Mouse (Mus musculus): ENCODE results near the gene Mthfd1. TPM values are rescaled to one million over a fixed set of nuclear protein-coding genes. Genes with fewer than 3 reads are reported as not detected.

Gene Mthfd1
- polyA plus RNA-seq, 1 experiment from 2014 or later: 127 TPM

DNA sequence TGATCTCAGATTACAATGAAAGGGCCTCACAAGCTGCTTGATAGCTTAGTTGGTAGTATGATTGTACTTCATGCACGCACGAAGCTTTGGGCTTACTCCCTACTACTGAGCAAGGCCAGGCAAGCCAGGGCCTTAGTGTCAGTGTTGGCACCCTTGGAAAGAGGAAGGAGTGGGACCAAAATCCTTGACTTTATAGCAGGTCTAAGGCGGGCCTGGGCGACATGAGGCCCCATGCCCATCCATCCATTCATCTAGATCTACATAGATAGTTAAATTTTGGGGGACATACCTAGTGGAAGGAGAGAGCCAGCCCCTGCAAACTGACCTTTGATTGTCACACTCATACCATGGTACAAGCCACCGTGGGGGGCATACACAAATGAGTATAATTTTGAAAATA, 53.3 kb downstream of the Mthfd1 start:
- no peaks in the 10 kb centered on the region for H3K27me3 ChIP-seq (ENCODE audit: insufficient read depth, low read length)
- H3K4me3 ChIP-seq (ENCODE audit: low read length): no peak overlapping the region
- no peak overlapping the region for H3K9ac ChIP-seq (replicated peaks; ENCODE audit: low read length)
- H3K4me1 ChIP-seq (ENCODE audit: insufficient read depth, low read length): peaks cover 18% of the 10 kb centered on the region
- 68% methylated on average over 5 of the region's 5 CpGs for WGBS
- peak overlapping the region; percentile 88 for H3K27ac ChIP-seq (ENCODE audit: low read length)
- H3K4me2 ChIP-seq (replicated peaks; ENCODE audit: low read depth, low read length): no peak overlapping the region
- H3K36me3 ChIP-seq (ENCODE audit: insufficient read depth, low read length): peaks cover 11% of the 10 kb centered on the region
- no peaks in the 10 kb centered on the region for H3K9me3 ChIP-seq (ENCODE audit: low read length)
- no peak for ATAC-seq (ENCODE audit: low FRiP score, low TSS enrichment)

DNA sequence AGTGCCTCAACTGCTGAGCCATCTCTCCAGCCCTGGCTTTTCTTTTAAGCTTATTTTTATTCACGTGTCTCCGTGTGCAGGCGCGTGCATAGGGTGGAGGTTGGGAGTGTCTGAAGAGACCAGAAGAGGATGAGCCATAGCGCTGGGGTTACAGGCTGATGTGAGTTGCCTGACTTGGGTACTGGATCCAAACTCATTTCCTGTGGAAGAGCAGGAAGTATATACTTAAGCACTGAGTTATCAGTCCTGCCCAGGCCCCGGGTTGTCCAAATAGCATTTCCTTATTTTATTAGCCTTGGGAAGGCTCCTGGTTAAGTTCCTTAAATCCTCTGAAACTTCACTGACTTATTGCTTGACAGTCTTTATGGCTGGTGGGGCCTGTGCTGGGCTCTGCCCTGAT, 54.9 kb downstream of the Mthfd1 start:
- ATAC-seq (ENCODE audit: low FRiP score, low TSS enrichment): no peak
- peaks cover 18% of the 10 kb centered on the region for H3K36me3 ChIP-seq (ENCODE audit: insufficient read depth, low read length)
- H3K9me3 ChIP-seq (ENCODE audit: low read length): no peaks in the 10 kb centered on the region
- no peaks in the 10 kb centered on the region for H3K27me3 ChIP-seq (ENCODE audit: insufficient read depth, low read length)
- peaks cover 18% of the 10 kb centered on the region for H3K4me1 ChIP-seq (ENCODE audit: insufficient read depth, low read length)
- H3K9ac ChIP-seq (replicated peaks; ENCODE audit: low read length): no peak overlapping the region
- H3K4me3 ChIP-seq (ENCODE audit: low read length): no peak overlapping the region
- H3K27ac ChIP-seq (ENCODE audit: low read length): no peak overlapping the region
- 69% methylated on average over 6 of the region's 6 CpGs for WGBS
- no peak overlapping the region for H3K4me2 ChIP-seq (replicated peaks; ENCODE audit: low read depth, low read length)

DNA sequence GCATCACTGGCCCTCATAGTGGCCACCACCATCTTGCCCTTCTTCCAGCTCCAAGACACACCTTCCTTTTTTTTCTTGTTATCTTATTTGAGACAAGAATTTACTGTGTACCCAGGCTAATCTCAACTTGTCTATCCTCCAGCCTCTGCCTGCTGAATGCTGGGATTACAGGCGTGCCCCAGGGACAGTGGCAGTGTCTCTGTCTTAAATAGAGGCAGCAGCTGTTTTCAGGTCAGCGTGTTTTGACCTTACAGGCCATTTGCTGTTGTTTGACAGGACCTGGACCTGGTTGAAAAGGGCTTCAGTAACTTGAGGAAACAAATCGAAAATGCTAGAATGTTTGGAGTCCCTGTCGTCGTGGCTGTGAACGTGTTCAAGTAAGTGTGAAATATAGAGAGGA, 55.5 kb downstream of the Mthfd1 start:
- no peak for ATAC-seq (ENCODE audit: low FRiP score, low TSS enrichment)
- no peak overlapping the region for H3K4me3 ChIP-seq (ENCODE audit: low read length)
- no peak overlapping the region for H3K4me2 ChIP-seq (replicated peaks; ENCODE audit: low read depth, low read length)
- H3K27ac ChIP-seq (ENCODE audit: low read length): no peak overlapping the region
- no peaks in the 10 kb centered on the region for H3K9me3 ChIP-seq (ENCODE audit: low read length)
- no peaks in the 10 kb centered on the region for H3K27me3 ChIP-seq (ENCODE audit: insufficient read depth, low read length)
- peaks cover 21% of the 10 kb centered on the region for H3K36me3 ChIP-seq (ENCODE audit: insufficient read depth, low read length)
- no peak overlapping the region for H3K9ac ChIP-seq (replicated peaks; ENCODE audit: low read length)
- WGBS: 46% methylated on average over 6 of the region's 6 CpGs
- H3K4me1 ChIP-seq (ENCODE audit: insufficient read depth, low read length): peaks cover 18% of the 10 kb centered on the region

DNA sequence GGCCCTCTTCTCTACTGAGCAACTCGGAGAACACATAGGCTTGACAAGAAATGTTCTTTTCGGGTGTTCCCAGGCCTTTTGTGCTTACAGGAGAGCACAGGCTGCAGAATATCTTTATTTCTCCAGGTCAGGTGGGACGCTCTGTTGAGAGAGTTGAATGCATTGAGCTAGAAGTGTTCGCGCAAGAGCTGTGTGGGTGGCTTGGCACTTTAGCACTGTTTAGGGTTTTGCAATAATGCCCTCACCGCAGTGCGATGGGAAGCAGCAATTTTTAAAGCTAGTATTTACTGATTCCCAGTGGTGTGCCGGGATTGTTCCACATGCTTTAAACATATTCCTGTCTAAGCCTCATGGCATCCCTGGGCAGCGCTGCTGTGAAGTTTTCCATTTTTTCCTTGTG, 56.1 kb downstream of the Mthfd1 start:
- Histone ChIP-seq H3K9me3 (ENCODE audit: low read length) (no peaks in the 10 kb centered on the region), H3K4me3 (ENCODE audit: low read length) (no peak overlapping the region), H3K36me3 (ENCODE audit: insufficient read depth, low read length) (peaks cover 22% of the 10 kb centered on the region), H3K9ac (replicated peaks; ENCODE audit: low read length) (no peak overlapping the region), H3K27me3 (ENCODE audit: insufficient read depth, low read length) (no peaks in the 10 kb centered on the region), H3K4me2 (replicated peaks; ENCODE audit: low read depth, low read length) (no peak overlapping the region), H3K4me1 (ENCODE audit: insufficient read depth, low read length) (peaks cover 18% of the 10 kb centered on the region), H3K27ac (ENCODE audit: low read length) (no peak overlapping the region)
- no peak for ATAC-seq (ENCODE audit: low FRiP score, low TSS enrichment)
- WGBS: 92% methylated on average over 9 of the region's 9 CpGs

DNA sequence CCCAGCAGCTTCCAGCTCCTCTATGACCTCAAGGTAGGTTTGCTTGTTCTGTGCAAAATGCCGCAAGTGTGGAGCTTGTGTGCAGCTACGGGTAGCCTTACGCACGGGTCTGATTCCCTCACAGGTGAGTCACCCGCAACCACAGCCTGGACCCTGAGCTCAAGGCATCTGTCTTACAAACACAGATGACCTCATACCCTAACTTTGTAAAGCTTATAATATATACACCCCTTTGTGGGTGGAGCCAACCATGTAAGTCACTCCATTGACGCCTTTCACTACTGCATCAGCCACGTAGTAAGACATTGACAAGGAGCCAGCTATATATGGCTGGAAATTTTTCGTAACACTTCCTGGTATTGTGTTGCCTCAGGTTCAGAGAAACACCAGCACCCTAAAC, 56.9 kb downstream of the Mthfd1 start:
- WGBS: 90% methylated on average over 8 of the region's 8 CpGs

DNA sequence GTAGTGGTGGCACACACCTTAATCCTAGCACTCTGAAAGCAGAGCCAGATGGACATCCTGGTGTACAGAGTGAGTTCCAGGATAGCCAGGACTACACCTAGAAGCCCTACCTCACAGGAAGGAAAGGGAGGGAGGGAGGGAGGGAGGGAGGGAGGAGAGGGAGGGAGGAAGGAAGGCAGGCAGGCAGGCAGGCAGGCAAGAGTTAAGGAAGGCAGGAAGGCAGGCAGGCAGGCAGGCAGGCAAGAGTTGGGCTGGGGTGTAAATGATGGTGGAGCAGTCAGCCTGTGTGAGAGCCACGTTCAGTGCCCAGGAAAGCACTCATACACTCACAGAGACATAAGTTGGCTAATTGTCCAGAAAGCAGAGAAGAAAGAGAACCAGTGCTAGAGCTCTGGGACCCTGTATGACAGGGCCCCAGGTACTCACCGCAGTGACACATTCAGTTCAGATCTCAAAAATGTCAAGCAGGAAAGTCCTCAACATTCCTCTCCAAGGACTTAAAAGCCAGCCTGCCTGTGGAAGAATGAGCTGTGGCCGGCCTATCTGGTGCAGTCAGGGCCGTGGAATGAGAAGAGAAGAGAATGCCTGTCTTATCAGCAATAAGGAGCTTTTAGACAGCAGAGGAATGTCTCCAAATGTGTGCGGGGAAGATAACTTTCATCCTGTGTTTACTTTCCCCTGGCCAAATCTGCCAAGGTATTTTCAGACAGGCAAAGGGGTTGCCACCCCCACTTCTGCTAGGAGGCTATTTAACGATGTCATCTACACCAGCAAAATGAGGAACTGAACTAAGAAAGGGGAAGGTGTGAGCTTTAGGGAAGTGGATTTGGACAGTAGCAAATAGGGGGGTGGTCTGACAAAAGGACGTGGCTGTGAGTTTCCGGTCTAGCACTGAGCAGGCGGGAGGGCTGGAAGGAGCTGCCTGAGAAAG, 63.4 kb downstream of the Mthfd1 start:
- Histone ChIP-seq H3K9me3 (ENCODE audit: low read length) (no peaks in the 10 kb centered on the region), H3K9ac (replicated peaks; ENCODE audit: low read length) (no peak overlapping the region), H3K27ac (ENCODE audit: low read length) (peak overlapping the region; percentile 15; the same call in 1 of the 2 replicates), H3K36me3 (ENCODE audit: insufficient read depth, low read length) (peaks cover 30% of the 10 kb centered on the region), H3K4me2 (replicated peaks; ENCODE audit: low read depth, low read length) (no peak overlapping the region), H3K4me1 (ENCODE audit: insufficient read depth, low read length) (0 out of 2 replicates have a peak, but pooled peaks cover 5% of the 10 kb centered on the region), H3K4me3 (ENCODE audit: low read length) (no peak overlapping the region), H3K27me3 (ENCODE audit: insufficient read depth, low read length) (no peaks in the 10 kb centered on the region)
- no peak for ATAC-seq (ENCODE audit: low FRiP score, low TSS enrichment)
- 56% methylated on average over 9 of the region's 9 CpGs for WGBS

More for the DNA sequence above, 56.9 kb downstream of the Mthfd1 start:
- Histone ChIP-seq H3K4me2 (replicated peaks; ENCODE audit: low read depth, low read length) (no peak overlapping the region), H3K27me3 (ENCODE audit: insufficient read depth, low read length) (no peaks in the 10 kb centered on the region), H3K36me3 (ENCODE audit: insufficient read depth, low read length) (peaks cover 22% of the 10 kb centered on the region), H3K4me1 (ENCODE audit: insufficient read depth, low read length) (peaks cover 16% of the 10 kb centered on the region), H3K27ac (ENCODE audit: low read length) (no peak overlapping the region), H3K9me3 (ENCODE audit: low read length) (no peaks in the 10 kb centered on the region), H3K4me3 (ENCODE audit: low read length) (no peak overlapping the region), H3K9ac (replicated peaks; ENCODE audit: low read length) (no peak overlapping the region)
- no peak for ATAC-seq (ENCODE audit: low FRiP score, low TSS enrichment)

DNA sequence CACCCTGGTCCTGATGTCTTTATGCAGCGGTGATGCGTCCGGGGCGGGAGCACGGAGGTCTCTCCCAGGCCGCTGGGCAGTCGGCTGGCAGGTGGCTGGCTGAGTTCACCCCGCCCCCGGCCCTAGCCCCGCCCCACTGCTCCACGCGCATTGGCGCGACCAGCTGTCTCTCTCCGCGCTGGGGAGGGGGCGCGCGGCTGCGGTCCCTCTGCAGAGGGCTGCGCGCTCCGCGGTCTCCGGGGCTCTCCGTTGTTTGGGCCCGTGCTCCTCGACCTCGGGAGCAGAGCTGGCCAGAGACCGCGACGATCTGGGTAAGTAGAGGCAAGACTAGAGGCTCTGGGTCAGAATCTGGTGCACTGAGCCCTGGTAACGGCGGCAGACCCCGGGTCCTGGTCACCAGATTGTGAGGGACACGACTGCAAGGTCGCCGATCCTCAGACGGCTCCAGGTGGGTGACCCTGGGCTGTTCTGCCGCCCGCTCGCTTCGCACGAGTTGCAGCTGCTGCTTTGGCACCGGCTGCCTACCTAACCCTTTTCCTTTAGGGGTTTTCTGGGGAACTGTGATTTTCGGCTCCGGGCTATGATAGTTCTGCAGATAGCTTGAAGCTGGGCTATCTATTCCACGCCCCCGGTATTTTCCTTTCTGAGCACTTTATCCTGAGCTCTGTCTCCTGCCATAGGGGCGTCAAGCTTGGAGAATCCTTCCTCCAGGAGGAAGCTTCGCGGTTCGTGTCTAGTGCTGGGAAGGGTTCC, 69.8 kb downstream of the Mthfd1 start, which contains the start of gene Akap5:
Gene Akap5 (plus strand): TSS at position 213 of the 753 bp plus-strand sequence.
- WGBS: 3% methylated on average over 51 of the region's 53 CpGs
- peak; percentile 98 for ATAC-seq (ENCODE audit: low FRiP score, low TSS enrichment)
- peak within 1 kb of the TSS; percentile 66 for H3K4me3 ChIP-seq (ENCODE audit: low read length)
- H3K9me3 ChIP-seq (ENCODE audit: low read length): no peaks in the 10 kb centered on the region
- H3K9ac ChIP-seq (replicated peaks; ENCODE audit: low read length): peak within 1 kb of the TSS; percentile 72
- H3K4me1 ChIP-seq (ENCODE audit: insufficient read depth, low read length): peaks cover 12% of the 10 kb centered on the region; the same call in 1 of the 2 replicates
- H3K4me2 ChIP-seq (replicated peaks; ENCODE audit: low read depth, low read length): peak within 1 kb of the TSS; percentile 93
- peaks cover 7% of the 10 kb centered on the region; the same call in 1 of the 2 replicates for H3K36me3 ChIP-seq (ENCODE audit: insufficient read depth, low read length)
- H3K27ac ChIP-seq (ENCODE audit: low read length): no peak within 1 kb of the TSS
- H3K27me3 ChIP-seq (ENCODE audit: insufficient read depth, low read length): no peaks in the 10 kb centered on the region

DNA sequence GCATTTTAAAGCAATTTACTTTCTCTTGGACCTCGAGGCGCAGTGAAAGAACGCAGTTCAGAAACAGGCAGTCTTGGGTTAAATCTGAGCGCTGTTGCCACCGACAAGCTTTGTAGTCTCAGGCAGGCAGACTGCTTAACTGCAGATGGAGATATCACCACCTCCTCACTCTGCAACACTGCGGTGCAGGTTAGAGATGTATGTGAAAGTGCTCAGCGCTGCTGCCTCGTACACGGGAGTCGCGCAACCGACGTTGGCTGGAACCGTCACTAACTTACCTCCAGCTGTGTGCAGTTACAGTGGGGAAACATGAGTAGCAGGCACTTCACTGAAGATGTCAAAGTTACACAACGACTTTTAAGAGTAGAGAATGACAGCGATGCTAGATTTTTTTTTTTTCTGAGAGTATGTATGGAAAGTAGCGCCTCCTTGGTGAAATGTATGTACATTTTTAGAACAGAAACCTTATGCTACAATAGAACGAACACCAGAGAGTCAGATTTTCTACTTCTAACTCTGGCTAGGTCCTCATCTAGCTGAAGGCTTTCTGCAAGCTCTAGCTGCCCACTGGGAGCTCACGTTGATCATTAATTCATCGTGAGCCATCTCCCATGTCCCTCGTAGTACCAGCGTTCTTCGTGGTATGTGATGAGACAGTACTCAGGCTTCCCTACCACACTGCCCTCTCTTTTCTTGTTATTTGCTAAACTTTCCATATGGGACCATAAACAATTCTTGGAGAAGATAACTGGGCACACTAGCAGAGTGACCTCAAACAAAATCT, 71.5 kb downstream of the Mthfd1 start:
- WGBS: 88% methylated on average over 23 of the region's 23 CpGs
- Histone ChIP-seq H3K27ac (ENCODE audit: low read length) (no peak overlapping the region), H3K4me3 (ENCODE audit: low read length) (no peak overlapping the region), H3K36me3 (ENCODE audit: insufficient read depth, low read length) (no peaks in the 10 kb centered on the region), H3K4me1 (ENCODE audit: insufficient read depth, low read length) (peaks cover 7% of the 10 kb centered on the region; the same call in 1 of the 2 replicates), H3K9ac (replicated peaks; ENCODE audit: low read length) (no peak overlapping the region), H3K27me3 (ENCODE audit: insufficient read depth, low read length) (no peaks in the 10 kb centered on the region), H3K9me3 (ENCODE audit: low read length) (no peaks in the 10 kb centered on the region), H3K4me2 (replicated peaks; ENCODE audit: low read depth, low read length) (no peak overlapping the region)
- no peak for ATAC-seq (ENCODE audit: low FRiP score, low TSS enrichment)

DNA sequence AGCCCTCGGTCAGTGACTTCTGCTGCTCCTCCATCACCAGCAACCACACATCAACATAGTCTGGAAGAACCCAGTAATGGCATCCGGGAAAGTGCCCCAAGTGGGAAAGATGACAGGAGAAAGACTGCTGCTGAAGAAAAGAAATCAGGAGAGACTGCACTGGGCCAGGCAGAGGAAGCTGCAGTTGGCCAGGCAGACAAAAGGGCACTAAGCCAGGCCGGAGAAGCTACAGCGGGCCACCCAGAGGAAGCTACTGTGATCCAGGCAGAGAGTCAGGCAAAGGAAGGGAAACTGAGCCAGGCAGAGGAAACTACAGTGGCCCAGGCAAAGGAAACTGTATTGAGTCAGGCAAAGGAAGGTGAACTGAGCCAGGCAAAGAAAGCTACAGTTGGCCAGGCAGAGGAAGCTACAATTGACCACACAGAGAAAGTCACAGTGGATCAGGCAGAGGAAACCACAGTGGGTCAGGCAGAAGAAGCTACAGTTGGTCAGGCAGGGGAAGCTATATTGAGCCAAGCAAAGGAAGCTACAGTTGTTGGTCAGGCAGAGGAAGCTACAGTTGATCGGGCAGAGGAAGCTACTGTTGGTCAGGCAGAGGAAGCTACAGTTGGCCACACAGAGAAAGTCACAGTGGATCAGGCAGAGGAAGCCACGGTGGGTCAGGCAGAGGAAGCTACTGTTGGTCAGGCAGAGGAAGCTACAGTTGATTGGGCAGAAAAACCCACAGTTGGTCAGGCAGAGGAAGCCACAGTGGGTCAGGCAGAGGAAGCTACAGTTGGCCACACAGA, 73.7 kb downstream of the Mthfd1 start:
- H3K9ac ChIP-seq (replicated peaks; ENCODE audit: low read length): no peak overlapping the region
- no peak for ATAC-seq (ENCODE audit: low FRiP score, low TSS enrichment)
- H3K9me3 ChIP-seq (ENCODE audit: low read length): no peaks in the 10 kb centered on the region
- no peak overlapping the region for H3K4me2 ChIP-seq (replicated peaks; ENCODE audit: low read depth, low read length)
- H3K27ac ChIP-seq (ENCODE audit: low read length): no peak overlapping the region
- no peaks in the 10 kb centered on the region for H3K36me3 ChIP-seq (ENCODE audit: insufficient read depth, low read length)
- 81% methylated on average over 6 of the region's 6 CpGs for WGBS
- H3K4me1 ChIP-seq (ENCODE audit: insufficient read depth, low read length): peaks cover 7% of the 10 kb centered on the region; the same call in 1 of the 2 replicates
- H3K27me3 ChIP-seq (ENCODE audit: insufficient read depth, low read length): no peaks in the 10 kb centered on the region
- H3K4me3 ChIP-seq (ENCODE audit: low read length): no peak overlapping the region
